Mouse (Mus musculus) midbrain, embryonic 10.5 days (tissue): ENCODE results near the gene E130309D02Rik. TPM values are rescaled to one million over a fixed set of nuclear protein-coding genes. Genes with fewer than 3 reads are reported as not detected.

Experiments used
- DNase-seq: peaks from one replicate; pipeline ENCODE4 v3.0.0-alpha.2; 2017; ENCODE audit warnings: low spot score
- H3K27ac ChIP-seq: fragments of 300-500 bp; sonication (generic); replicated peaks from 2 replicates; pipeline ENCODE4 v1.5.1; 2016; ENCODE audit warnings: mild to moderate bottlenecking
- H3K27me3 ChIP-seq: fragments of 300-500 bp; sonication (generic); 2 replicates; pipeline ENCODE4 v1.6.1; 2016; ENCODE audit warnings: low read depth, mild to moderate bottlenecking; ENCODE audit not compliant: poor library complexity, severe bottlenecking
- H3K36me3 ChIP-seq: fragments of 300-500 bp; sonication (generic); 2 replicates; pipeline ENCODE4 v1.6.1; 2016; ENCODE audit warnings: mild to moderate bottlenecking, moderate library complexity
- H3K4me1 ChIP-seq: fragments of 300-500 bp; sonication (generic); 2 replicates; pipeline ENCODE4 v1.6.1; 2016
- H3K4me3 ChIP-seq: fragments of 300-500 bp; sonication (generic); 2 replicates; pipeline ENCODE4 v1.5.1; 2016; ENCODE audit warnings: mild to moderate bottlenecking, moderate library complexity
- H3K9me3 ChIP-seq: fragments of 300-500 bp; sonication (generic); replicated peaks from 2 replicates; pipeline ENCODE4 v1.6.1; 2016; ENCODE audit warnings: mild to moderate bottlenecking
- WGBS: fragments of 180-500 bp; shearing (Covaris S2); methylation state at CpG from one replicate; pipeline ENCODE4 v1.1.7; 2016; 5-methylcytosine and 5-hydroxymethylcytosine counted together
- polyA plus RNA-seq: library from polyadenylated mRNA; unstranded; fragments of >200 nt; fragmentation: Nextera tagmentation; extraction: Ambion mirVana; gene quantifications from 2 replicates; pipeline ENCODE4 v1.2.1, GENCODE M21; 2016

The E130309D02Rik gene
- polyA plus RNA-seq, 1 experiment from 2014 or later: 61.7 TPM

DNA sequence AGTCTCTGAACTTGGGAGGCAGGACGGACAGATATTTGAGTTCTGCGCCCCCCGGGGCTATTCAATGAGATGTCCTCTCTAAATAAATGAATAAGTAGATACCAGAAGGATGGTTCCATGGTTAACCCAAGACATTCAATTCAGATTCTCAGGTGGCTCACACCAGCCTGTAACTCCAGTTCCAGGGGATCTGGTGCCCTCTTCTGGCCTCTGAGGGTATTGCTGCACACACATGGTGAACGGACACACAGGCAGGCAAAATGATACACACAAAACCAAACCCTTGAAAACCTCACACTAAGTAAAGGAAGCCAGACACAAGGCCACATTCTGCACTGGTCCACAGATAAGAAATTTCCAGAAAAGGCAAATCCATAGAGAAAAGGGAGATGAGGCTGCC lies 15.5 kb downstream of the E130309D02Rik start:
- DNase-seq: peak; percentile 49
- Histone ChIP-seq H3K36me3 (peaks cover 82% of the 10 kb centered on the region), H3K27me3 (peaks cover 5% of the 10 kb centered on the region), H3K4me1 (no peaks in the 10 kb centered on the region), H3K9me3 (peaks cover 3% of the 10 kb centered on the region; the same call in 1 of the 2 replicates), H3K27ac (no peak overlapping the region), H3K4me3 (no peak overlapping the region)
- WGBS: 92% methylated on average over 4 of the region's 4 CpGs

DNA sequence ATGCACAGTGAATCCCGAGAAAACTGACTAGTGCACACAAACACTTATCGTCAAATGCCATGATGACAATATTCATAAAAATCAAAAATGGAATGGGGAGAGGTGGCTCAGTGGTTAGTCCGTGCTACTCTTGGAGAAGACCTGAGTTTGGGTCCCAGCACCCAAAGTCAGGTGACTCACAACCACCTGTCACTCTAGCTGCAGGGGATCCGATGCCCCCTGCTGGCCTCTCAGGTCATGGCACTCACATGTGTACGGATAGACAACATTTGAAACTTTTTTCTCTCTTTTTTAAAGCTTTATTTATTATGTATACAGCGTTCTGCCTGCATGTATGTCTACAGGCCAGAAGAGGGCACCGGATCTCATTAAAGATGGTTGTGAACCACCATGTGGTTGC lies 16.8 kb downstream of the E130309D02Rik start:
- Histone ChIP-seq H3K27ac (no peak overlapping the region), H3K4me1 (peaks cover 3% of the 10 kb centered on the region), H3K9me3 (peaks cover 3% of the 10 kb centered on the region; the same call in 1 of the 2 replicates), H3K36me3 (peaks cover 69% of the 10 kb centered on the region), H3K27me3 (peaks cover 18% of the 10 kb centered on the region), H3K4me3 (no peak overlapping the region)
- 94% methylated on average over 7 of the region's 7 CpGs for WGBS
- DNase-seq: no peak

DNA sequence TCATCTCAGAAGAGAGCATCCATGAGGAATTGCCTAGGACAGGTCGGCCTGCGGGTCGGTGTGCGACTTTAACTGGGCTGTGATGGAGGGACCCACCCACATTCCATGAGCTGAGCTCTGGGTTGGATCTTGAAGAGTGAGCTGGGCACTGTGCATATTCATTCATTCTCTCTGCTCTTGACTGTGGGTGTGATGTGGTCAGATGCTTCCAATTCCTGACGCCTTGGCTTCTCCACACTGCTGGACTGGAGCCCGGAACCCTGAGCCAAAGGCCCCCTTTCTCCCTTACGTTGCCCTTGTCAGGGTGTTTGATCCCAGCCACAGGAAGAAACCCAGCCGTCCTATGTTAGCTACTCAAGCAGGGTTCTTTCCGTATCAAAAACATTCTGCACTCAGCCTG lies 17.2 kb downstream of the E130309D02Rik start:
- no peak for DNase-seq
- Histone ChIP-seq H3K9me3 (peaks cover 3% of the 10 kb centered on the region; the same call in 1 of the 2 replicates), H3K4me3 (no peak overlapping the region), H3K36me3 (peaks cover 65% of the 10 kb centered on the region), H3K27me3 (peaks cover 22% of the 10 kb centered on the region), H3K27ac (no peak overlapping the region), H3K4me1 (peaks cover 7% of the 10 kb centered on the region)
- WGBS: 95% methylated on average over 9 of the region's 9 CpGs

DNA sequence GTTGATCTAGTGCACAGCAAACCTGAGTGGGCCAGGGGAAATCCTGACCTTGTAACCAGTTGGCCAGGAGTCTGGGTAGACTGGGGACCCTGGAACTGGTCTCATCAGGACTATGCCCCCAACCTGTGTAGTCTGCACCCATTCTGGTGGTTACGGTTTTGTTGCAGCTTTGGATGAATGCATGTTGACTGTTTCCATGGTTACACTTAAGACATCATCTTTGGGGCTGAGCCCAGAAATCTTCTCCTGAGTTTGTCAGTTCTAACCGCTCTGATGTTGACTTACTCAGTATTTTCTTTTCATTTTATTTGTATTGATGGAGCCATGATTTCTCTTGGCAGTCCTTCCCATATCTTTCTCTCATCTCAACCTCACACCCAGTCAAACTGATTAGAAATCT lies 19.8 kb downstream of the E130309D02Rik start:
- Histone ChIP-seq H3K27ac (no peak overlapping the region), H3K9me3 (peaks cover 3% of the 10 kb centered on the region; the same call in 1 of the 2 replicates), H3K36me3 (peaks cover 38% of the 10 kb centered on the region), H3K27me3 (peaks cover 49% of the 10 kb centered on the region), H3K4me3 (no peak overlapping the region), H3K4me1 (peaks cover 12% of the 10 kb centered on the region)
- no peak for DNase-seq
- WGBS: 86% methylated on average over 2 of the region's 2 CpGs

DNA sequence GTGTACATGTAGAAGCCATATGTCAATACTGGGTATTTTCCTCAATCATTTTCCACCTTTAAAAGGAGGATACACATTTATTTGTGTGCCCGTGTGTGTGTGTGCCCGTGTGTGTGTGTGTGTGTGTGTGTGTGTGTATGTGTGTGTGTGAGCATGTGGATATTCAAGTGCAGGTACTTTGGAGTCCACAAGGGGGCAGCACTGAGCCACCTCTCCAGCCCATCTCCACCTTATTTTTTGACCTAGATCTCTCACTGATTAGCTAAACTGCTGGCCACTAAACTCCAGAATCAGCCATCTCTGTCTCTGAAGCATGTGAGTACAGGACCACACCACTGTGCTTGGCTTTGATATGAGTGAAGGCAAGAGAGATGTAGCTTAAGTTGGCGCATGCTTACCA lies 20.3 kb downstream of the E130309D02Rik start:
- 91% methylated on average over 3 of the region's 3 CpGs for WGBS
- DNase-seq: no peak
- H3K27me3 ChIP-seq: peaks cover 54% of the 10 kb centered on the region

DNA sequence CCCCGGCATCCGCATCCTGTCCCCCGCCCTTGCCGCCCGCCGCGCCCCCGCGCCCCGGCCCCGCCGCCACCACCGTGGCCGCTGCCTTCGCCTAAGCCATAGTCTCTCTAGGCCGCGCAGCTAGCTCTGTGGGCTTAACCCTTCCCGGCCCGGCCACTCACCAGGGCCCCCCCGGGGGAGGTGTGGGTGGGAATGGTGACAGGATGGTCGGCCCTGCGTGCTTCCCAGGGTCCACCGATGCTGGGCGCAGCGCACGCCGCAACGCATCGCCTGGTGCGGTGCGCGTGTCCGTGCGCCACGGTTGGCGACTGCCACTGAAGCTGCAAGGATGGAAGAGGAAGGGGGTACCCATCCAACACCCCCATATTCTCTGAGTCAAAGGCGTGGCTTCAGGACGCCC lies 21.8 kb downstream of the E130309D02Rik start, which contains the start of gene Zfp853:
Gene Zfp853 (minus strand): TSS at position 220 of the 400 bp plus-strand sequence.
- no peaks in the 10 kb centered on the region for H3K9me3 ChIP-seq
- H3K27me3 ChIP-seq: peaks cover 68% of the 10 kb centered on the region
- no peak within 1 kb of the TSS; the same call in 1 of the 2 replicates for H3K27ac ChIP-seq
- H3K36me3 ChIP-seq: peaks cover 19% of the 10 kb centered on the region
- peak within 1 kb of the TSS; percentile 52 for H3K4me3 ChIP-seq
- 6% methylated on average over 30 of the region's 38 CpGs for WGBS
- peaks cover 16% of the 10 kb centered on the region for H3K4me1 ChIP-seq
- no peak for DNase-seq

More for the DNA sequence above, 20.3 kb downstream of the E130309D02Rik start:
- Histone ChIP-seq H3K36me3 (peaks cover 33% of the 10 kb centered on the region), H3K27ac (no peak overlapping the region), H3K4me1 (peaks cover 12% of the 10 kb centered on the region), H3K4me3 (no peak overlapping the region), H3K9me3 (peaks cover 3% of the 10 kb centered on the region; the same call in 1 of the 2 replicates)

DNA sequence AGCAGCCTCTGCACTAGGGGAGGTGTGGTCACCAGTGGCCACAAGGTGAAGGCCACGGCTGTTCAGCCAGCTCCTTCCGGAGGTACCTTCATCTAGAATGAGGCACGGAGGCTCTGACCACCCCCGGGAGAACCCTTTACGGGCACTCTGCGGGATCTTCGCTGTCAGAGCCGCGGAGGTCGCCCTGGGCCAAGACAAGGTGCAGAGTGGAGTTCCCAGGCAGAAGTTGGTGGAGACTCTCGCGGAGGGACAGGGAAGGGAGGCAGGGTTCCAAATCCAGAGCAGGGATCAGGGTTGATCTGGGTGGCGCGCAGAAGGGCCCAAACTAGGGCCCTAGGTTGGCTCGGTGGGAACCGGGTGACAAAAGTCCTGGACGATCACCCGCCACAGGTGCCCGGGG lies 22.3 kb downstream of the E130309D02Rik start:
- Histone ChIP-seq H3K9me3 (no peaks in the 10 kb centered on the region), H3K4me1 (peaks cover 21% of the 10 kb centered on the region), H3K4me3 (peak overlapping the region; percentile 52), H3K27ac (no peak overlapping the region; the same call in 1 of the 2 replicates), H3K27me3 (peaks cover 73% of the 10 kb centered on the region), H3K36me3 (peaks cover 13% of the 10 kb centered on the region)
- DNase-seq: no peak
- WGBS: 3% methylated on average over 19 of the region's 19 CpGs

DNA sequence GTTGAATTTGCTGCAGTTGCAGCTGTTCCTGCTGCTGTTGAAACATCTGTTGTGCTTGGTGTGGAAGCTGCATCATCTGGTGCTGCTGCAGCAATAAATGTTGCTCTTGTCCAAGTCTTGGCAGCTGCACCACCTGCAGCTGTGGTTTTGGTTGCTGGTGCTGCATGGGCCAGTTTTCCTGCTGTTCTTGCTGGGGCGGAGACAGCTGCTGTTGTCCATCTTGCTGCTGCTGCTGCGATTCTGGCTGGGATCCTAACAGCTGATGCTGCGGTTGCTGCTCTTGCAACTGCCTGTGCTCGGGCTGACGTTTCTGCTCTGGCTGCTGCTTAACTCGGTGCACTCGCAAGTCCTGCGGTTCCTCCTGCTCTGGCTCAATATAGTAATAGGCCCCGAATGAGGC lies 25.9 kb downstream of the E130309D02Rik start:
- peaks cover 94% of the 10 kb centered on the region for H3K27me3 ChIP-seq
- peaks cover 27% of the 10 kb centered on the region for H3K4me1 ChIP-seq
- no peaks in the 10 kb centered on the region for H3K9me3 ChIP-seq
- H3K27ac ChIP-seq: no peak overlapping the region
- H3K36me3 ChIP-seq: no peaks in the 10 kb centered on the region
- WGBS: 76% methylated on average over 9 of the region's 9 CpGs
- H3K4me3 ChIP-seq: no peak overlapping the region
- DNase-seq: no peak

DNA sequence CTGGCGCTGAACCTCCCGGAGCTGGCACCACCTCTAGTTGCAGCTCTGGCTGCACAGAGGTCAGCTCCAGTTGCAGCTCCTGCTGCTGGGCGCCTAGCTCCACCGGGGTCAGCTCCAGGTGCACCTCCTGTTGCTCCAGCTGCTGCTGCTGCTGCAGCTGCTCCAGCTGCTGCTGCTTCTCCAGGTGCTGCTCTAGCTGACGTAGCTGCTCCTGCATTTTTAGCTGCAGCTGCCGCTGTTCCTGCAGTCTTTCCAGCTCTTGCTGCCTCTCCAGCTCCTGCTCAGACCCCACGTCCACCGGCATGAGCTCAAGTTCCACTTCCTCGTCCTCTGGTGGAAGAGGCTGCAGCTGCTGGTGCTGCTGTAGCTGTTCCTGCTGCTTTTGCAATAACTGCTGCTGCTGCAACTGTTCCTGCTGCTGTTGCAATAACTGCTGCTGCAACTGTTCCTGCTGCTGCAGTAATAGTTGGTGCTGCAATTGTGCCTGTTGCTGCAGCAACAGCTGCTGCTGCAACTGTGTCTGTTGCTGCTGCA lies 26.7 kb downstream of the E130309D02Rik start:
- Histone ChIP-seq H3K27me3 (peaks cover 89% of the 10 kb centered on the region), H3K27ac (no peak overlapping the region), H3K4me1 (peaks cover 24% of the 10 kb centered on the region), H3K9me3 (no peaks in the 10 kb centered on the region), H3K36me3 (no peaks in the 10 kb centered on the region), H3K4me3 (peak overlapping the region; percentile 53)
- 10% methylated on average over 9 of the region's 9 CpGs for WGBS
- DNase-seq: no peak

DNA sequence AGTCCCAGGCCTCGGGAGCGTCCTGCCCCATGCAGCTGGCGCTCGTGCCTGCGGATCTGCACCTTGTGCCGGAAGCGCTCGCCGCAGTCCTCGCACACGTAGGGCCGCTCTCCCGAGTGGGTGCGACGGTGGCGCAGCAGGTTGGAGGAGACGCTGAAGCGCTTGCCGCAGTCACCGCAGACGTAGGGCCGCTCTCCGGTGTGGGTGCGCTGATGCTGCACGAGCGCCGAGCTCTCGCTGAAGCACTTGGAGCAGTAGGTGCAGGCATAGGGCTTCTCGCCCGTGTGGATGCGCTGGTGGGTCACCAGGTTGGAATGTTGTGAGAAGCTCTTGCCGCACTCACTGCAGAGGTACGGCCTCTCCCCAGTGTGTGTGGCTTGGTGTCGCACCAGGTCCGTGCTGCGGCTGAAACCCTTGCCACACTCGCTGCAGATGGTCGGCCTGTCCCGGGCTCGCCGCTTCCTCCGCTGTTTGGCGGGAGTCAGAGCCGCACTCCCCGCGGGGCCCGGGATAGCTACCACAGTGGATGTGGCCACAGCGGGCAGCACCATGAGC lies 27.3 kb downstream of the E130309D02Rik start:
- WGBS: under 1% methylated on average over 48 of the region's 48 CpGs
- peaks cover 83% of the 10 kb centered on the region for H3K27me3 ChIP-seq
- H3K9me3 ChIP-seq: no peaks in the 10 kb centered on the region

DNA sequence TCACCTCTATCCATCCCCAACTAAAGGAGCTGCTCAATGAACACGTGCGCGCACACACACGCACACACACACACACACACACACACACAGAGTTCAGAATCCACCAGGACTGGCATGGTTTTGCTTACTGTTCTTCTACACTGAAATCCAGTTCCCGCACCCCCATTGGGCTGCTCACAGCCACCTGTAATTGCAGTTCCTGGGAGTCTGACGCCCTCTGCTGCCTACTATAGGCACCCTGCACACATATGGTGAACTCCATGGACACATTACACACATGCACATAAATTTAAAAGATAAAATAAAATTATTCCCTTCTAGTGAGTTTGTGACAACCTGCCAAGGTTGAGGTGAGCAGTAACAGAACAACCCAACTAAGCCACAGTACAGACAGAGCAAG lies 30.4 kb downstream of the E130309D02Rik start:
- Histone ChIP-seq H3K4me3 (no peak overlapping the region), H3K27ac (no peak overlapping the region), H3K36me3 (no peaks in the 10 kb centered on the region), H3K4me1 (peaks cover 15% of the 10 kb centered on the region), H3K27me3 (peaks cover 52% of the 10 kb centered on the region), H3K9me3 (no peaks in the 10 kb centered on the region)
- no peak for DNase-seq
- WGBS: 43% methylated on average over 6 of the region's 6 CpGs

More for the DNA sequence above, 27.3 kb downstream of the E130309D02Rik start:
- no peaks in the 10 kb centered on the region for H3K36me3 ChIP-seq
- peak; percentile 45 for DNase-seq
- no peak overlapping the region; the same call in 1 of the 2 replicates for H3K27ac ChIP-seq
- H3K4me1 ChIP-seq: peaks cover 18% of the 10 kb centered on the region
- H3K4me3 ChIP-seq: peak overlapping the region; percentile 53

DNA sequence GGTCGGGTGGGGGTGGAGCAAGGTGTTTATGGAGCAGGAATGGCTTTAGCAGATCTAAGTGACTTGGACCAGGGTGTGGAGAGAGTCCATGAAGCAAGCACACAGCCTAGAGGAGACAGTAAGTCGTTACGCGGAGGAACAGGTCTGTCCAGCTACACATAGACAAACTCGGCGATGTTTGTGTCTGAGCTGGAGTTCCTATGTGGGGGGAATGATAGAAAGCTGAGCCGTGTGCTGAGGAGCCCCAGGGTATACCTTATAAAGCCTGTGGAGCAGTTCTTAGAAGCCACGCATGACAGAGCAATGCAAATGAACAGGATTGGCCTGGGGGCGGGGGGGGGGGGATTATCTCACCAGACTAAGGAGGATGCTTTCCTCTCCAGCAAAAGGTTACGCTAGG lies 35.9 kb downstream of the E130309D02Rik start:
- Histone ChIP-seq H3K9me3 (no peaks in the 10 kb centered on the region), H3K4me3 (no peak overlapping the region), H3K27ac (no peak overlapping the region), H3K4me1 (peaks cover 7% of the 10 kb centered on the region; the same call in 1 of the 2 replicates), H3K36me3 (no peaks in the 10 kb centered on the region), H3K27me3 (peaks cover 20% of the 10 kb centered on the region)
- WGBS: 39% methylated on average over 10 of the region's 10 CpGs
- no peak for DNase-seq

DNA sequence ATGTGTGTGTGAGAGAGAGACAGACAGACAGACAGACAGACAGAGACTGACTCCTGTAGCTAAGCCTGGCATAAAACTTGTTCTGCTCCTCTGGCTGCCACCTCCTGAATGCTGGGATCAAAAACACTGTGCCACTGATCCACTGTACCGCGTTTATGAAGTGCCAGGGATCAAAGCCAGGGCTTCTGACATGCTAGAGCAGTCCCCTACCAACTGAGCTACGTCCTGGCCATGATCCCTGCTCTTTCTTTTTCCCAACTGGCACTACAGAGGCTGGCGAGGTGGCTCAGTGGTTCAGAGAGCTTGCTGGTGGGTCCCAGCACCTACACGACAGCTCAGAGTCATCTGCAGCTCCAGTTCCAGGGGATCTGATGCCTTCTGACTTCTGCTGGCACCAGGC lies 39.4 kb downstream of the E130309D02Rik start:
- Histone ChIP-seq H3K36me3 (no peaks in the 10 kb centered on the region), H3K9me3 (no peaks in the 10 kb centered on the region), H3K27me3 (peaks cover 17% of the 10 kb centered on the region), H3K4me3 (no peak overlapping the region), H3K4me1 (peaks cover 12% of the 10 kb centered on the region), H3K27ac (no peak overlapping the region)
- 61% methylated on average over 5 of the region's 5 CpGs for WGBS
- no peak for DNase-seq
